ENCODE assay signal across 9 mouse cellular contexts in genomic region chr10:40164421-40165386, GRCm38 (mm10). TPM values are rescaled to one million over a fixed set of nuclear protein-coding genes. Genes with fewer than 3 reads are reported as not detected.
DNase-seq lines count a peak whose midpoint lies in the region; ATAC-seq and TF ChIP-seq lines count a peak whose summit lies in the region.
"Had no signal": no experiment of that assay in that cellular context is flagged by ENCODE, and none has a peak within 500 bp of the region (broad histone marks: within the 10 kb centered on the region; RNA-seq: fewer than 3 reads in every experiment).

No protein-coding gene starts in this region.

- peaks cover 4% of the 10 kb centered on the region; the same call in 1 of the 2 replicates for H3K9me3 ChIP-seq in forebrain, postnatal 0 days (ENCODE audit: low read length)
- no peaks in the 10 kb centered on the region for H3K9me3 ChIP-seq in forebrain, embryonic 16.5 days (ENCODE audit: control insufficient read depth, low read length)
- H3K9me3 ChIP-seq in heart, embryonic 10.5 days, result no peaks in the 10 kb centered on the region
- no peaks in the 10 kb centered on the region for H3K9me3 ChIP-seq in forebrain, embryonic 15.5 days
- H3K9me3 ChIP-seq: neural tube, embryonic 13.5 days had no signal

- ATAC-seq in forebrain, postnatal 0 days, result peak; percentile 42; the same call in 1 of the 2 replicates
- no peak for ATAC-seq in forebrain, embryonic 16.5 days
- no peak for ATAC-seq in forebrain, embryonic 15.5 days (replicated peaks)

- TF ChIP-seq CTCF in forebrain, postnatal 0 days (IDR thresholded peaks at IDR 0.05; ENCODE audit: low read depth), result no peak

- peak; percentile 22 for DNase-seq in forebrain, postnatal 0 days
- peak; percentile 48 to 53 for DNase-seq in cerebellum, adult 18-20 months
- DNase-seq in heart, embryonic 10.5 days (ENCODE audit: low spot score), result no peak
- DNase-seq in left cerebral cortex, adult 8-10 months (ENCODE audit: low spot score in 2 of 2), result peak; percentile 8 to 54
- peak; percentile 68 for DNase-seq in right cerebral cortex, postnatal 25 days
- DNase-seq in embryo, embryonic 11 days, result no peak

- H3K36me3 ChIP-seq in forebrain, postnatal 0 days (ENCODE audit: insufficient read depth), result no peaks in the 10 kb centered on the region
- no peaks in the 10 kb centered on the region for H3K36me3 ChIP-seq in forebrain, embryonic 16.5 days (ENCODE audit: control insufficient read depth, insufficient read depth)
- H3K36me3 ChIP-seq in heart, embryonic 10.5 days, result no peaks in the 10 kb centered on the region
- H3K36me3 ChIP-seq in forebrain, embryonic 15.5 days, result no peaks in the 10 kb centered on the region
- H3K36me3 ChIP-seq: neural tube, embryonic 13.5 days had no signal

- no peak overlapping the region for H3K9ac ChIP-seq in forebrain, postnatal 0 days
- no peak overlapping the region for H3K9ac ChIP-seq in forebrain, embryonic 16.5 days (replicated peaks; ENCODE audit: low read depth, low read length)
- no peak overlapping the region for H3K9ac ChIP-seq in forebrain, embryonic 15.5 days (replicated peaks)
- H3K9ac ChIP-seq: neural tube, embryonic 13.5 days had no signal

- 81% methylated on average over 27 of the region's 27 CpGs for WGBS in forebrain, postnatal 0 days
- 88% methylated on average over 27 of the region's 27 CpGs for WGBS in forebrain, embryonic 16.5 days
- WGBS in heart, embryonic 10.5 days, result 61% methylated on average over 27 of the region's 27 CpGs
- 83% methylated on average over 27 of the region's 27 CpGs for WGBS in forebrain, embryonic 15.5 days

- H3K27me3 ChIP-seq in forebrain, postnatal 0 days (ENCODE audit: insufficient read depth, low read length), result no peaks in the 10 kb centered on the region
- no peaks in the 10 kb centered on the region for H3K27me3 ChIP-seq in forebrain, embryonic 16.5 days (replicated peaks; ENCODE audit: control insufficient read depth, insufficient read depth, low read length)
- H3K27me3 ChIP-seq in heart, embryonic 10.5 days (ENCODE audit: insufficient read depth, poor library complexity, severe bottlenecking), result no peaks in the 10 kb centered on the region
- no peaks in the 10 kb centered on the region for H3K27me3 ChIP-seq in forebrain, embryonic 15.5 days
- H3K27me3 ChIP-seq: neural tube, embryonic 13.5 days had no signal

- H3K27ac ChIP-seq in forebrain, postnatal 0 days (ENCODE audit: low read depth, low read length), result no peak overlapping the region
- no peak overlapping the region for H3K27ac ChIP-seq in forebrain, embryonic 16.5 days (ENCODE audit: low read length)
- peak overlapping the region; percentile 13 for H3K27ac ChIP-seq in heart, embryonic 10.5 days
- H3K27ac ChIP-seq in forebrain, embryonic 15.5 days (replicated peaks), result no peak overlapping the region
- H3K27ac ChIP-seq: neural tube, embryonic 13.5 days had no signal

- no peak overlapping the region for H3K4me2 ChIP-seq in forebrain, postnatal 0 days (ENCODE audit: low read depth)
- H3K4me2 ChIP-seq in forebrain, embryonic 16.5 days (ENCODE audit: low read length), result no peak overlapping the region
- H3K4me2 ChIP-seq in forebrain, embryonic 15.5 days (replicated peaks), result no peak overlapping the region
- H3K4me2 ChIP-seq: neural tube, embryonic 13.5 days had no signal

- H3K4me1 ChIP-seq in forebrain, postnatal 0 days (ENCODE audit: insufficient read depth), result no peaks in the 10 kb centered on the region
- no peaks in the 10 kb centered on the region for H3K4me1 ChIP-seq in forebrain, embryonic 16.5 days (replicated peaks; ENCODE audit: control insufficient read depth, insufficient read depth, low read length)
- H3K4me1 ChIP-seq in heart, embryonic 10.5 days, result peaks cover 6% of the 10 kb centered on the region
- no peaks in the 10 kb centered on the region for H3K4me1 ChIP-seq in forebrain, embryonic 15.5 days
- H3K4me1 ChIP-seq: neural tube, embryonic 13.5 days had no signal

- H3K4me3 ChIP-seq in forebrain, postnatal 0 days (ENCODE audit: low read depth, low read length), result no peak overlapping the region
- H3K4me3 ChIP-seq in forebrain, embryonic 16.5 days (replicated peaks; ENCODE audit: low read length), result no peak overlapping the region
- H3K4me3 ChIP-seq in heart, embryonic 10.5 days, result peak overlapping the region; percentile 22; the same call in 1 of the 2 replicates
- H3K4me3 ChIP-seq in forebrain, embryonic 15.5 days, result no peak overlapping the region
- H3K4me3 ChIP-seq: neural tube, embryonic 13.5 days had no signal

RNA-seq across cellular contexts. Expression of gene Slc16a10, which starts 22.6 kb away (rescaled TPM):
- 1.7 and 2.5 TPM in 2 replicates for total RNA-seq in forebrain, postnatal 0 days (2014; rRNA removed)
- 1.3 and 1.5 TPM in 2 replicates for polyA plus RNA-seq in forebrain, postnatal 0 days (2015; fragmentation: Nextera tagmentation; extraction: Ambion mirVana)
- polyA plus RNA-seq in forebrain, embryonic 16.5 days (2015; fragmentation: Nextera tagmentation; extraction: Ambion mirVana), result 1.9 and 2.2 TPM in 2 replicates
- 15.2 and 20.7 TPM in 2 replicates for polyA plus RNA-seq in heart, embryonic 10.5 days (2016; fragmentation: Nextera tagmentation; extraction: Ambion mirVana)
- 1 to 10 TPM; 2.9 to 4.5 (median 3.6) TPM for total RNA-seq in left cerebral cortex, adult 8-10 months (2022)
- 3.1 and 3.3 TPM in 2 replicates for polyA plus RNA-seq in forebrain, embryonic 15.5 days (2015; fragmentation: Nextera tagmentation; extraction: Ambion mirVana)

Comparison
In these comparisons a context has a peak if more than half of its experiments do, and no peak if none do; other contexts are left out.
1. DNase-seq: peak in forebrain, postnatal 0 days (single experiment), cerebellum, adult 18-20 months (2 of 2), left cerebral cortex, adult 8-10 months (2 of 2) and right cerebral cortex, postnatal 25 days (single experiment); none in heart, embryonic 10.5 days (single experiment) and embryo, embryonic 11 days (single experiment).